Mouse (Mus musculus) midbrain, embryonic 15.5 days (tissue): ENCODE results near the gene Hdgf. TPM values are rescaled to one million over a fixed set of nuclear protein-coding genes. Genes with fewer than 3 reads are reported as not detected.

ENCODE experiments used
- ATAC-seq: fragments of 200-750 bp; cut with Nextera tagmentation; replicated peaks from 2 replicates; pipeline ENCODE4 v1.8.0; 2017; ENCODE audit warnings: moderate TSS enrichment
- H3K27ac ChIP-seq: fragments of 300-500 bp; sonication (generic); 2 replicates; pipeline ENCODE4 v1.5.1; 2015; ENCODE audit warnings: mild to moderate bottlenecking, inconsistent platforms
- H3K27me3 ChIP-seq: fragments of 300-500 bp; sonication (generic); replicated peaks from 2 replicates; pipeline ENCODE4 v1.6.1; 2015; ENCODE audit warnings: inconsistent platforms
- H3K36me3 ChIP-seq: fragments of 300-500 bp; sonication (generic); replicated peaks from 2 replicates; pipeline ENCODE4 v1.6.1; 2015; ENCODE audit warnings: inconsistent platforms
- H3K4me1 ChIP-seq: fragments of 300-500 bp; sonication (generic); 2 replicates; pipeline ENCODE4 v1.6.1; 2015; ENCODE audit warnings: inconsistent platforms
- H3K4me2 ChIP-seq: fragments of 300-500 bp; sonication (generic); 2 replicates; pipeline ENCODE4 v1.6.1; 2015; ENCODE audit warnings: inconsistent platforms, mild to moderate bottlenecking, moderate library complexity
- H3K4me3 ChIP-seq: fragments of 300-500 bp; sonication (generic); 2 replicates; pipeline ENCODE4 v1.5.1; 2015; ENCODE audit warnings: mild to moderate bottlenecking, inconsistent platforms
- H3K9ac ChIP-seq: fragments of 300-500 bp; sonication (generic); 2 replicates; pipeline ENCODE4 v1.6.1; 2015; ENCODE audit warnings: mild to moderate bottlenecking, inconsistent platforms
- H3K9me3 ChIP-seq: fragments of 300-500 bp; sonication (generic); 2 replicates; pipeline ENCODE4 v1.6.1; 2016; ENCODE audit warnings: inconsistent platforms
- WGBS: fragments of 180-500 bp; shearing (Covaris S2); methylation state at CpG from one replicate; pipeline ENCODE4 v1.1.7; 2015; ENCODE audit warnings: mixed read lengths; 5-methylcytosine and 5-hydroxymethylcytosine counted together
- polyA plus RNA-seq: library from polyadenylated mRNA; unstranded; fragments of >200 nt; fragmentation: Nextera tagmentation; extraction: Ambion mirVana; gene quantifications from 2 replicates; pipeline ENCODE4 v1.2.1, GENCODE M21; 2015

Hdgf gene
- polyA plus RNA-seq, 1 experiment from 2014 or later = 173 TPM

DNA sequence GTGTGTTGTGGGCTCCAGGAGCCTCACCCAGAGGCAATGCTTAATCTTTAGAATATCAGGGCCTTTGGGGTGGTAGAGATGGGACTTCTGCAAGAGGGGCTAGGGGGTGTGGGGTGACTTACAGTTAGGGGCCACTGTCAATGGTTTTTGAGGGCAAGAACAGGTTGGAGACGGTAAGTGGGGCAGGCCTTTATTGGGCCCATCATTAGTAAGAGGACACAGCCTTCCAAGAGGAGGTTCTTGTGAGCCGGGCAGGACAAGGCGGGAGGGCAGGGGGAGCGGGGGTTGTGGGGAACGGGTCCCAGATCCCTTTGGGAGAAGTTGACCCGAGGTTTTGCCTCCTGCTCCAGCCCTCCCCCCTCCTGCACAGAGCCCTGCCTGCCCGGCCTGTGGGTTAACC lies 7.4 kb downstream of the Hdgf start:
- H3K9me3 ChIP-seq = no peaks in the 10 kb centered on the region
- H3K36me3 ChIP-seq = peaks cover 18% of the 10 kb centered on the region
- WGBS = 87% methylated on average over 7 of the region's 7 CpGs
- no peaks in the 10 kb centered on the region for H3K27me3 ChIP-seq
- peaks cover 26% of the 10 kb centered on the region for H3K4me1 ChIP-seq
- ATAC-seq = no peak
- no peak overlapping the region for H3K4me2 ChIP-seq
- H3K9ac ChIP-seq = no peak overlapping the region
- H3K4me3 ChIP-seq = no peak overlapping the region
- no peak overlapping the region for H3K27ac ChIP-seq

DNA sequence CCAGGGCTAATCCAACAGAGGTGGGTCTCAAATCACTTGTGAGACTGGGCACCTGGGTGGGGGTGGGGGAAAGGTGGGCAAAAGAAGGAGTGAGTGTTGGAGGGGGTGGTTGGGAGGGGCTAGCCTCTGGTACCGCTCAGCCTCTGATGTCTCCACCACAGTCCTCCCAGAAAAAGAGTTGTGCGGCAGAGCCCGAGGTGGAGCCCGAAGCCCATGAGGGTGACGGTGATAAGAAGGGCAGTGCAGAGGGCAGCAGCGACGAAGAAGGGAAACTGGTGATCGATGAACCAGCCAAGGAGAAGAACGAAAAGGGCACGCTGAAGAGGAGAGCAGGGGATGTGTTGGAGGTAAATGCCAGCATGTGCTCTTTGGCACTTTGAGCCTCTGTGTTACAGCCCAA lies 7.8 kb downstream of the Hdgf start:
- Histone ChIP-seq H3K4me3 (no peak overlapping the region), H3K27ac (no peak overlapping the region), H3K27me3 (no peaks in the 10 kb centered on the region), H3K4me2 (no peak overlapping the region), H3K9ac (no peak overlapping the region), H3K36me3 (peaks cover 18% of the 10 kb centered on the region), H3K4me1 (peaks cover 25% of the 10 kb centered on the region), H3K9me3 (no peaks in the 10 kb centered on the region)
- WGBS = 96% methylated on average over 10 of the region's 10 CpGs
- ATAC-seq = no peak

GRCm38 (mm10) chr3:87916990-87917389 lies 10.9 kb downstream of the Hdgf start:
- H3K9ac ChIP-seq = no peak overlapping the region
- peaks cover 22% of the 10 kb centered on the region for H3K36me3 ChIP-seq
- ATAC-seq = no peak
- no peak overlapping the region for H3K27ac ChIP-seq
- no peaks in the 10 kb centered on the region for H3K27me3 ChIP-seq
- H3K9me3 ChIP-seq = no peaks in the 10 kb centered on the region
- no peak overlapping the region for H3K4me3 ChIP-seq
- H3K4me1 ChIP-seq = peaks cover 19% of the 10 kb centered on the region
- WGBS = 90% methylated on average over 1 of the region's 1 CpGs
- no peak overlapping the region for H3K4me2 ChIP-seq

GRCm38 (mm10) chr3:87918551-87918950 lies 12.4 kb downstream of the Hdgf start:
- 95% methylated on average over 1 of the region's 1 CpGs for WGBS
- Histone ChIP-seq H3K4me2 (peak overlapping the region; percentile 74), H3K4me3 (no peak overlapping the region), H3K4me1 (peaks cover 19% of the 10 kb centered on the region), H3K27ac (peak overlapping the region; percentile 63; the same call in 1 of the 2 replicates), H3K9ac (no peak overlapping the region), H3K36me3 (peaks cover 36% of the 10 kb centered on the region), H3K9me3 (no peaks in the 10 kb centered on the region), H3K27me3 (no peaks in the 10 kb centered on the region)
- ATAC-seq = peak; percentile 7; the same call in 1 of the 2 replicates

GRCm38 (mm10) chr3:87919336-87920108 lies 13.4 kb downstream of the Hdgf start, which contains the start of gene Mrpl24:
TSS of gene Mrpl24 (plus strand) at chr3:87919506.
- Histone ChIP-seq H3K27ac (peak within 1 kb of the TSS; percentile 63), H3K4me3 (peak within 1 kb of the TSS; percentile 65), H3K9ac (peak within 1 kb of the TSS; percentile 47), H3K4me2 (peak within 1 kb of the TSS; percentile 74), H3K36me3 (peaks cover 37% of the 10 kb centered on the region), H3K4me1 (peaks cover 19% of the 10 kb centered on the region), H3K27me3 (no peaks in the 10 kb centered on the region), H3K9me3 (no peaks in the 10 kb centered on the region)
- under 1% methylated on average over 30 of the region's 30 CpGs for WGBS
- peak; percentile 83 for ATAC-seq

DNA sequence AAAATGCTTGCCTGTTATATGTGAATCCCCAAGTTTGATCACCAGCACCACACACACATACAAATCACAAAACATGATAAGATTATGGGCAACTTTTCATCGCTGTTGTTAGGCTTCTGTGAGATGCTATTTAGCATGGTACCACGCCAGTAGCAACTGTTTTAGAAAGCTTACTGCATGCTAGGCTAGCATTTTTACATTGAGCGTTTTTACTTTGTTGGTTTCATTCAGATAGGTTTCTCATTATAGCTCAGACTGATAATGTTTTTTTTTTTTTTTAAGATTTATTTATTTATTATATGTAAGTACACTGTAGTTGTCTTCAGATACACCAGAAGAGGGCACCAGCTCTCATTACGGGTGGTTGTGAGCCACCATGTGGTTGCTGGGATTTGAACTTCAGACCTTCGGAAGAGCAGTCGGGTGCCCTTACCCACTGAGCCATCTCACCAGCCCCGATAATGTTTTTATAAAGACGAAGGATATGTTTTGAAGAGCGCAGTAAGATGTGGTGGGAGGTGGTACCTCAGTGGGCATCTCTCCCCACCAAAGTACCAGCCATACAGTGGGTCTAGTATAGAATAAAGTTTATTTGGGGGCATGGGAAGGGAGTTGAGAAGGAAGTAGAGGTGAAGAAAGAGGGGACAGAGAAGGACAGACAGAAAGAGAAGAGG lies 14.3 kb downstream of the Hdgf start:
- H3K4me1 ChIP-seq = peaks cover 19% of the 10 kb centered on the region
- H3K4me3 ChIP-seq = peak overlapping the region; percentile 65
- 69% methylated on average over 9 of the region's 9 CpGs for WGBS
- H3K36me3 ChIP-seq = peaks cover 38% of the 10 kb centered on the region; the same call in 1 of the 2 replicates
- ATAC-seq = no peak
- H3K27ac ChIP-seq = no peak overlapping the region
- H3K4me2 ChIP-seq = peak overlapping the region; percentile 74
- H3K27me3 ChIP-seq = no peaks in the 10 kb centered on the region
- peak overlapping the region; percentile 47; the same call in 1 of the 2 replicates for H3K9ac ChIP-seq
- H3K9me3 ChIP-seq = no peaks in the 10 kb centered on the region

DNA sequence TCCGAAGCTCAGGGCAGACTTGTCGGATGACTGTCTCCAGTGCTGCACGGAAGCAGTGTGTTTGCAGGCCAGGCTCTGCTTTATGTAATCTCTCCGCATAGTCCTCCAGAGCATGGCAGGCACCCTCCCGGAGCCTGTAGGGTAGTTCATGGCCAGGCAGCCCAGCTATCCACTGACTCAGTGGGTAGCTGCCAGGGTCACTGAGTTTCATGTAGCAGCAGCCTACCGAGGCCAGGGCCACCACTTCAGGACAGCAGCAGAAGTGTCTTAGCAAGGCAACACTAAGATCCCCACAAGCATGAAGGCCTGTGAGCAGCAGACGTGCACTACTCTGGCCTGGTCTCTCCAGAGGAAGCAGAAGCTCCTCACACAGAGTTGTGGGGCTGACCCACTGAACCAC lies 18.9 kb downstream of the Hdgf start:
- H3K9ac ChIP-seq = no peak overlapping the region
- no peak overlapping the region for H3K4me2 ChIP-seq
- H3K27me3 ChIP-seq = no peaks in the 10 kb centered on the region
- no peak overlapping the region for H3K4me3 ChIP-seq
- ATAC-seq = no peak
- H3K9me3 ChIP-seq = no peaks in the 10 kb centered on the region
- H3K27ac ChIP-seq = no peak overlapping the region
- WGBS = 93% methylated on average over 7 of the region's 7 CpGs
- H3K4me1 ChIP-seq = peaks cover 18% of the 10 kb centered on the region
- peaks cover 37% of the 10 kb centered on the region; the same call in 1 of the 2 replicates for H3K36me3 ChIP-seq

- Histone ChIP-seq H3K4me2 (no peak overlapping the region), H3K9me3 (no peaks in the 10 kb centered on the region), H3K9ac (no peak overlapping the region), H3K4me1 (peaks cover 25% of the 10 kb centered on the region), H3K4me3 (no peak overlapping the region), H3K27ac (no peak overlapping the region), H3K36me3 (peaks cover 33% of the 10 kb centered on the region; the same call in 1 of the 2 replicates), H3K27me3 (no peaks in the 10 kb centered on the region)
- 85% methylated on average over 5 of the region's 5 CpGs for WGBS
- ATAC-seq = no peak
Observed at GRCm38 (mm10) chr3:87927452-87927851, 21.3 kb downstream of the Hdgf start.

DNA sequence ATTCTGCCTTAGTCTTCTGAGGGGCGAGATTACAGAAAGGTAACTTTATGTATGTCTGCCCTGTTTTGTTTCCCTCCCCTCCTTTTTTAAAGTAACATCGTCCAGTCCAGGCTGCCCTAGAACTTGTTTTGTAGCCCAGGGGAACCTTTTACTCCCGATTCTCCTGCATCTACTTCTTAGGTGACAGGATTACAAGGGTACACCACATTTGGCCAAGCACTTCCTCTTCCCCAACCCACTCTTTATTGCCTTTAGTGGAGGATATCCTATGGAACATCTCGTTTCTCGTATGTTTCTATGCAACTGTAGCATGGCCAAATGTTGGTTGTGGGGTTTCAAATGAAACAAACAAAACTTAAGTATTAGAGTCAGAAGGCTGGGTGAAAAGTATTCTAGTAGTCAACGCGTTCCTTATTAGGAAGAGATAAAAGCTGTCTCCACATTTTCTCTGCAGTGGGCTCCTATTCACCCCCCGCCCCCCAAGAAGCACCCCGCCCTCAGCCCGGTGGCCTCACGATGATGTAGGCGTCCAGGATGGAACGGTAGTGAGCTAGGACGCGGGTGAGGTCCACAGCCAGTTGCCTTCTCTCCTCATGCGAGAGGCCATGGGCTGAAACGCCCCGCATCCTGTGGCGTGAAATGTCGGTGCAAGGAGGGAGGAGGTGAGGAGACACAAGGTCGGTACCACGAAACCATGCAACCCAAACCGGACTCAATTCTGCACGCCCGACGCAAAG lies 23.4 kb downstream of the Hdgf start:
- Histone ChIP-seq H3K4me2 (peak overlapping the region; percentile 77), H3K9me3 (no peaks in the 10 kb centered on the region), H3K27me3 (no peaks in the 10 kb centered on the region), H3K4me1 (peaks cover 39% of the 10 kb centered on the region), H3K9ac (peak overlapping the region; percentile 82), H3K36me3 (peaks cover 14% of the 10 kb centered on the region; the same call in 1 of the 2 replicates), H3K4me3 (peak overlapping the region; percentile 88), H3K27ac (peak overlapping the region; percentile 92)
- ATAC-seq = peak; percentile 73
- 7% methylated on average over 26 of the region's 26 CpGs for WGBS

DNA sequence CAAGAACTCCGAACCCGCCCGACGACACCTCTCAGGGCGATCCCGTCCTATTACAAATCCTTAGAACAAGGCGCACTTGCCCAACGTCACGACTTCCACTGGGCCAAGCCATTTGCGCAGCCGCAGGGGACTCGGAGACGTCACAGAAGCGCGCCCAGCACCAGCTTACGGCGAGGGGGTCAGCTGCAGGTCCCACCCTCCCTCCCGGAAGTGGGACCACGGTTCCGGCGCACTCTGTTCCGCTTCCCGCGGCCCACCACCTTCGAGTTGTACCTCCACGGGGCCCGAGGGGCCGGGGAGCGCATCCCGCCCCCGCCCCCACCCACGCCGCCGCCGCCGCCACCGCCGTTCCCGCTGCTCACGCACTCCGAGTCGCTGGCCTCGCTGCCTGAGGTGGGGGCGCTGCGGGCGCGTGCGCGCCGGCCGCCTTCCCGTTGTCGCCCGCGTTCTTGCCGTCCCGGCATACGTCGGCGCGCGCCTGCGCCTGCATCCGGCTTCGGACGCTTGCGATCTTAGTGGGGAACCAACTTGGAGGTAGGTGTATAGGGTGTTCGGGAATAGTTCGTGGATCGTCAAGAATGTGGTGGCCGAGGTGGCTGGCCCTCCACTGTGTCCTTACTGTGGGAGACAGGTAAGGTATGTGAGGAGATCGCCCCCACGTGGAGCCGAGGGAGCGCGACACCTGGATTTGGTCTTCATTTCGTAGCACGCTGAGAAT lies 24.1 kb downstream of the Hdgf start, which contains the start of the genes Isg20l2 and Rrnad1:
Isg20l2 (plus strand) TSS at position 237 of the 718 bp plus-strand sequence.
Rrnad1 (minus strand) TSS at position 640 of the 718 bp plus-strand sequence.
- H3K4me2 ChIP-seq = peak within 1 kb of the TSS; percentile 77
- H3K36me3 ChIP-seq = 0 out of 2 replicates have a peak, but pooled peaks cover 7% of the 10 kb centered on the region
- H3K27ac ChIP-seq = peak within 1 kb of the TSS; percentile 92
- under 1% methylated on average over 61 of the region's 78 CpGs for WGBS
- peak within 1 kb of the TSS; percentile 88 for H3K4me3 ChIP-seq
- ATAC-seq = peak; percentile 97
- peaks cover 46% of the 10 kb centered on the region for H3K4me1 ChIP-seq
- no peaks in the 10 kb centered on the region for H3K27me3 ChIP-seq
- H3K9ac ChIP-seq = peak within 1 kb of the TSS; percentile 82
- H3K9me3 ChIP-seq = no peaks in the 10 kb centered on the region

DNA sequence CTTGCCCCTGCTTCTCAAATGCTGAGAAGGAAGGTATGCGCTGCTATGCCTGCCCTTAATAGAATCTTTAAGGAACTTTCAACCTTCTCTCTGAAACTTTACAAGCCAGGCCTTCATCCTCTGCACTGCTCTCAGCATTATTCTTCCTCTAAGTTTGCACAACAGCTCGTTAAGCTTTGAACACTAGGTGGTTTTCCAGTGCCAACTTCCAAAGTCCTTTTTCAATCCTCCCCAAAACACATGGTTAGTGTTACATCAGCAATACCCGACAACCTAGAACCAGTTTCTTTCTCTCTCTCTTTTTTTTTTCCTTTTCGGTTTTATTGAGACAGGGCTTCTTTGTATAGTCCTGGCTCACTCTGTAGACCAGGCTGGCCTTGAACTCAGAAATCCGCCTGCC lies 27.9 kb downstream of the Hdgf start:
- no peak for ATAC-seq
- no peak overlapping the region for H3K9ac ChIP-seq
- no peak overlapping the region for H3K27ac ChIP-seq
- peaks cover 51% of the 10 kb centered on the region for H3K4me1 ChIP-seq
- H3K4me3 ChIP-seq = no peak overlapping the region
- H3K9me3 ChIP-seq = no peaks in the 10 kb centered on the region
- H3K27me3 ChIP-seq = no peaks in the 10 kb centered on the region
- H3K4me2 ChIP-seq = no peak overlapping the region
- WGBS = 86% methylated on average over 5 of the region's 5 CpGs
- H3K36me3 ChIP-seq = peaks cover 15% of the 10 kb centered on the region
